Mouse (Mus musculus): ENCODE data around the gene Tmem198.

Tmem198 gene

GRCm38 (mm10) chr1:75517984-75518383, 38.7 kb downstream of the Tmem198 start:
- DNase-seq (ENCODE audit: low read depth, low spot score), result no peak

- no peak for DNase-seq (ENCODE audit: low read depth, low spot score)
Observed at GRCm38 (mm10) chr1:75518427-75518826, 39.1 kb downstream of the Tmem198 start.

GRCm38 (mm10) chr1:75519576-75519975, 40.2 kb downstream of the Tmem198 start:
- DNase-seq (ENCODE audit: low read depth, low spot score), result no peak

- peak; percentile 89 for DNase-seq (ENCODE audit: low read depth, low spot score)
Observed at GRCm38 (mm10) chr1:75521321-75522031, 42.1 kb downstream of the Tmem198 start, which contains the start of gene Stk11ip. Gene Stk11ip (plus strand): TSS chr1:75521529.

GRCm38 (mm10) chr1:75524679-75525078, 45.3 kb downstream of the Tmem198 start:
- no peak for DNase-seq (ENCODE audit: low read depth, low spot score)

- no peak for DNase-seq (ENCODE audit: low read depth, low spot score)
Observed at GRCm38 (mm10) chr1:75530546-75530945, 51.2 kb downstream of the Tmem198 start.

GRCm38 (mm10) chr1:75532280-75533172, 53.2 kb downstream of the Tmem198 start:
- DNase-seq (ENCODE audit: low read depth, low spot score), result no peak

- no peak for DNase-seq (ENCODE audit: low read depth, low spot score)
Observed at GRCm38 (mm10) chr1:75533325-75534252, 54.3 kb downstream of the Tmem198 start.
